Mouse (Mus musculus) inflammation-experienced regulatory T-cells, adult 6 months (primary cell): ENCODE results near the gene Riok1. TPM values are rescaled to one million over a fixed set of nuclear protein-coding genes. Genes with fewer than 3 reads are reported as not detected.

Source experiments
- ATAC-seq: one replicate; pipeline ENCODE4 v1.8.0; 2017
- polyA plus RNA-seq, 3 experiments: library from polyadenylated mRNA; unstranded; fragments of 100-300 nt; shearing (Covaris generic); gene quantifications; one replicate each; pipeline ENCODE4 v1.2.1; 2017

Riok1 gene
- polyA plus RNA-seq, 3 experiments from 2014 or later = 86.6 to 129 (median 91.8) TPM

DNA sequence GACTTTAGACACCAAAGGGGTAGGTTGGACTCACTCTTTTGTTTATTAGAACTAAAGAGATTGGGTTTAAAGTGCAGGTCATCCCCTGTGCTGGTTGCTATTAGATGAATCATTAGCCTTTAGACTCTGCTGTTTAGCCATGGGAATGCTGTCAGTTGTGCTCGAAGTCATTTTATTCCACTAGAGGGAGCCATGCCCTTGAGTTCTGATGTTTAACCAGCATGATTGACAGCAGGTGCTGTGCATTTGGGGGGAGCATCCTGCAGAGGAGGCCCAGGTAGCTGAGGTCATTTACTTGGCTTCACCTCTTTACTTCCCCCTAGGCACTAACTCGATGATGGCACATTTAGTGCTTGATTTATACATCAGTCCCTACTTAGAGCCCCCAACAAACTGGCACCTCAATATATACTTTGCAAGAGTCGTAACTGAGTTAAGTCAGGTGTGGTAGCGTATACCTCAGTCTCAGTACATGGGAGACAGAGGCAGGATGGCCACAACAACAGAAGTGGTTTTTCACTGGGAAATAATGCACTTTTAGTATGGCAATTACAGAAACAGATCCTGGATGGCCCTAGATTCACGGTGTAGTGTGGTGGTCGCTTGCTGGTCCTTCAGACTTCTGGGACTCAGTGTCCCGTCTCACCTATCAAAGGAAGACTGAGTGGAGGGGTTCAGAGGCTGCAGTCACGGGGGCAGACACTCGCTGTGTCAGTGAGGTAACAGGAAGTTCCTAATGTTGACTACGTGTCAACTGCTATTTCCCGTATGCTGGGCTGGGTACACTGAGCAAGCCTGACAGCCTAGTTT is 28.3 kb downstream of the Riok1 start:
- peak; percentile 61 for ATAC-seq

DNA sequence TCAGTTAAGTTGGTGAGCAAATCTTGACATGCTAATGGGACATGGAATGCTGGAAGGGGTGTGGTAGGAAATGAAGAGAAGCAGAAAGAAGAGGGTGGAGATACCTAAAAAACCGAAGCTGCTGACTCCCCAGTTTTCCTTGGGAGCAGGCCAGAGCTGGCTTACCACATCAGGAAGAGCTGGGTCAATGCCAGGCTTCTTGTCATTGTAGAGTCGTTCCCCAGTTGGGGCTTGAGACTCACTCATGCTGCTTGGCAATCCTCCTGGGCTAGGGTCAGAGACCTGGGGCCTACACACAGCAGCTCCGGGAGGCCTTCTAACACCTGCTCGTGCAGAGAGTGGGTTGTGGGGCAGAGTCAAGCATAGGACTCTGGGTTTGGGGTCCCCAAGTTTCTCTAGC is 34.1 kb downstream of the Riok1 start:
- no peak for ATAC-seq

DNA sequence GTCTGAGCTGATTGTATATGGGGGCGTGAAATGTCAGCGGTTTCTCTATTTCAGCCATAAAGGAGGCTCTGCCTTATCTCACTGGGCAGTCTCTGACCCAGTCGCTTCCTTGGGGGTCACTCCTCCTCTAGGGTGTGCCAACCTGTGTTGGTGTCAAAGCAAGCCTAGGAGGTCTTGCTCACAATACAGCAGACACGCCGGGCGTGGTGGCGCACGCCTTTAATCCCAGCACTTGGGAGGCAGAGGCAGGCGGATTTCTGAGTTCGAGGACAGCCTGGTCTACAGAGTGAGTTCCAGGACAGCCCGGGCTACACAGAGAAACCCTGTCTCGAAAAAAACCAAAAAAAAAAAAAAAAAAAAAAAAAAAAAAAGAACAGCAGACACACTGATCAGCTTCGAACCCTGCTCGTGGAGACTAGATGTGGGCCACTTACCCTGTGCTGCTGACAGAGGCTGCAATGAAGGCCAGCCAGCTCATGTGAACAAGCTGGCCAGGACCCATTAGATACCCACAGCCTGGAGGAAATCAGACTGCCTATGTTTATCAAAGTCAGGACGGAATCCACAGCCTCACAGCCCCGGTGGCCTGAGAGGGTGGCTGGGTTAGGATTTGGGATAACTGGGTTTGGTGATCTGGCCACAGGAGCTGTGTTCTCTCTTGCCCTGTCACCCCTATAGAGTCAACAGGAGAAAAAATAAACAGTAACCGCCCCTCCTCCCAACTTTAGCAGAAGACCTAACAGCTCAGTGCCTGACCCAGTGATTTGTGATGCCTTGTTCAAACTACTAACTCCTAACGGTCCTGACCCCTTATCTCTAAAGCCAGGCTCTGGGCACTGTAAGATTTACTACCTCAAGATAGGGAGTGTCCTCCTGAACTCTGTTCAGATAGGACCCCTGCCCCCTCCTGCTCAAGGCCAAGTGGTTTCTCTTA is 36.8 kb downstream of the Riok1 start:
- no peak for ATAC-seq

DNA sequence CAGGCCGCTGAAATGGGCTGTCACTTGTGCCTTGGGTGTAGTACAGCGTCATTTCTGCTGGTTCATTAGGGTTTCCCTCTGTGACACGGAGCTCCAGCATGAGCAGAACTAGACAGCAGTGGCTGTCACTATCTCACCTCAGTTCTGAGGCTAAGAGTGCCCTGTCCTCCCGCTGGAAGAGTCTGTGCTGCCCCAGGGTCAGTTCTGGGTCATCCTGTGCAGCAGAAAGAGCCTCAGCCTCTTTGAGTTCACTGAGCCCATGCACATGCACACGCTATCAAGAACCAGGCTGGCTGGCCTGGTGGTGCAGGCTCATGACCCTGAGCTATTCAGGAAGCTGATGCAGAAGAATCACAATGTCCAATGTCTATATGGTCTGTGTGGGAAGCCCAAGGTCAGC is 37.6 kb downstream of the Riok1 start:
- ATAC-seq = no peak

DNA sequence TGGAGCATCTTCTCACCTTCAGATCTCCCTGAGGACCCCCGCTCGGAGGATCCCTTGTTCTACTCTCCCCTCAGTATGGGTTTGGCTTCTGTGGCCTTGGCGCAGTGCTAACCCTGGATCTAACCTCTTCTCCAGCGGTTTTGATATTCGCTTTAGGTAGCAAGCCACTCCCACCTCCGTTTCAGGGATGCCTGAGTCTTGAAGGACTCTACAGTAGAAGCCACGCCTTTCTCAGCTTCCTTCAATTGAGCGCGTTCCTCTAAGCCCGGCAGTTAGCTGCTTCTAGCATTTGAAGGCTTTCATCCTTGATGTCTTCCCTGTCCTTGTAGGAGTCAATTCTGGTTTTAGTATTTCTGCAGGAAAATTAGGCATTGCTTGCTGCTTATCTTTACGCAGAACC is 40.3 kb downstream of the Riok1 start:
- no peak for ATAC-seq

DNA sequence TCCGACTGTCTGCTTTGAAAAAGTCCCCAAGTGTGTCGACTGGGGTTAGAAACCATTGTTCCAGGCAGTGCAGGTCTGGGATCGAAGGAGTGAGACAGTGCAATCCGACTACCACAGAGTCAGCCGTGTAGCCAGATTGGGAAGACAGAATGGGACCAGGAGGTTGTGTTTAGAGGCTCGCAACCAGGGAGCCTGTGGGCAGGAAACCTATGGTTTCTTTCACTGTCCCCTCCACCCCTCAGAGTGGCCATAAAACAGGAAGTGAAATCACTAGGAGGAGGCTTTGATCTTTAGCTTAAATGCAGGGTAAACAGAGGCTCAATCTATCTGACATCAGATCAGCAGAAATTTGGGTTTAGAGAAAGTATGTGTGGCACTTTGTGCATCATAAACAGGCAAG is 42.0 kb downstream of the Riok1 start:
- ATAC-seq = no peak

DNA sequence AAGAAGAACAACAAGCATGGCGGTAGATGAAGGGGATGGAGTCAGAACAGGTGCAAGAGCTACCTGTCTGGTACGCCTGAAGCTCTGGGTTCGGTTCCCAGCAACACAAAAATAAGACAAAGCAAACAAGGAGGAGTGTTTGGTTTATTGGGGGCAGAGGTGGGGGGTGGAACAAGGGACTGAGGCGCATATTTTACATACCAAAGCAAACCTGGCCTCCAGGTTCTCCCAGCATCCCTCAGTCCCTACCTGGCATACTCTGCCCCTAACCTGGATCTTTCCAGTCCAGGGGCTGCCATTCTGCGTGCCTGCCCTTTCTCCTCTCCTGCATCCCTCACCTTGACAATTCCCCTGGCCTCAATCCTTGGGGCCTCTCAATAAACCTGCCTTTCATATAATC is 42.6 kb downstream of the Riok1 start:
- ATAC-seq = no peak

DNA sequence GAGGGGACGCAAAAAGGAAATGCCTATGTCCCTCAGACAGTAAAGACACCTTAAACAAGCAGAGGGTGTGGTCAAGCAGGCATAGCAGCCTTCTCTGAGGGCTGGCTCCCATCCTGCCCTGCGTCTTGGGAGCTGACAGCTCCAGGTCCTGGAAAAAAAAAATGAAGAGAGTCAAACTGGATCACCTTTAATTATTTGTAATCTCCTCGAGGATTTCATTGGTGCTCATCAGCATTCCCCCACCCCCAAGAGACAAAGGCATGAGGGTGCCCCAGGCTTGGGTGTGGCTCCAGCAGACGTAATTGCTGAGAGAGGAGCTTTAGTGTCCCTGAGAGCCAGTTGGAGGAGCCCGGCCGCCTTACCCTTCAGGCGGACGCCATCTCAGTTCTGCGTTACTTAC is 43.2 kb downstream of the Riok1 start:
- ATAC-seq = no peak

DNA sequence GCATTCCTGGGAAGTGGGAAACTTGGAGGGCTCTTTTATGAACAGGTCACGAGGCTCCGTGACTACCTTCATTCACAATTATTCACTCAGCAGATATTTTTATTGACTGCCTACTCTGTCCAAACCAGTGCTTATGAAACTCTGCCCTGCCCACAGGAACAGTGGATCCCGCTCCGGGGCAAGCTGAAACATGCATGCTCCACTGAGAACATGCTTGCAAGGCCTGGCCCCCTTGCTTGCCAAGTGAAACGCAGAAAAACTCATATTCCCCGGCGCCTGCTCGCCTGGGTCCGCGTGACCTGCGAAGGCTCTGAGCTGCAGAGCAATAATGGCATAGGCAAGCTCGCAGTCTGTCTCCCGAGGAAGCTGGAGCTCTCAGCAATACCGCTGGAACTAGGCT is 43.9 kb downstream of the Riok1 start:
- no peak for ATAC-seq

DNA sequence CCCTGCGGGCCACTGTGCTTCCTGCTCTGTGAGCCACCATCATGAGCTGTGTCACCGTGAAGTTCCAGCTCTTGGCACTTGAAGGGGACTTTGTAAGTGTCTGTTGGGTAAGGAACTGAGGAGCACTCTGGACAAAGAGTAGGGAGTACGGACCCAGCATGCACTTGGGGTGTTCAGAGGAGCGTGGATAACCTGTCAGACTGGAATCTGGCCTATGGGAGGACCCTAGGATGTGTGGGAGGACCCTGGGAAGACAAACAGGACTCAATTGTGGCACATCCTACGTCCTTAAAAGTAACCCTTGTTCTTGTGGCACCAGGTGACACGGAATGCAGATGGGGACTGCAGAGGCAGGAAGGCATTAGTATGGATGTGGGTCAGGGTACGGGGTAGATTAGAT is 44.4 kb downstream of the Riok1 start:
- no peak for ATAC-seq

DNA sequence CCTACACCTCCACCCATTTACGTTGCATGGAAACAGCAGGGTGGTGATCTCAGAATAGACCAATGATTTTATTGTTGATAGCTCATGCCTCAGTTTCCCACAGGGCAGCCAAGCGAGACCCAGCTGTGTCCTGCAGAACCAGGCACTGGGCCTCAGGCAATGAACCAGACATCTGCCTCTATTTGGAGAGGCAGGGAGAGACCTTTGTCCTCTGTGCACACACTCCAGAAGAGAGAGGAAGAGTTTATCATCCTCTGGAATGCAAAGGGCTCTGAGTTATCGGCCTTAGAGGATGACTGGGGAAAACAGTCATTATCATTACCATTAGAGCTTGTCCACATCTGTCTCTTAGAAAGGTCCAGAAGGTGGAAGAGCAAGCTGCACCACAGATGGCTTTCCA is 49.9 kb downstream of the Riok1 start:
- no peak for ATAC-seq

DNA sequence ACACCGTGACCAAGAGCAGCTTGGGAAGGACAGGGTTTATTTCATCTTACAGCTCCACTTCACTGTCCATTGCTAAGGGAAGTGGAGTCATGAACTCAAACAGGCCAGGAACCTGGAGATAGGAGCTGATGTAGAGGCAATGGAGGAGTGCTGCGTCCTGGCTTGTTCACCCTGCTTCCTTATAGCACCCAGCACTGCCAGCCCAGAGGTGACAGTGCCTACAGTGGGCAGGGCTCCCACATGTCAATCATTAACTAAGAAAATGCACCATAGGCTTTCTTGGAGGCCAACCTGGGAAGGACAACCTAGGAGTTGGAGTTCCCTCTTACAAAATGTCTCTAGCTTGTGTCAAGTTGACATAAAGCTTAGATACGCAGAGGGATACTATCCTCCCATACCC is 51.2 kb downstream of the Riok1 start:
- no peak for ATAC-seq

DNA sequence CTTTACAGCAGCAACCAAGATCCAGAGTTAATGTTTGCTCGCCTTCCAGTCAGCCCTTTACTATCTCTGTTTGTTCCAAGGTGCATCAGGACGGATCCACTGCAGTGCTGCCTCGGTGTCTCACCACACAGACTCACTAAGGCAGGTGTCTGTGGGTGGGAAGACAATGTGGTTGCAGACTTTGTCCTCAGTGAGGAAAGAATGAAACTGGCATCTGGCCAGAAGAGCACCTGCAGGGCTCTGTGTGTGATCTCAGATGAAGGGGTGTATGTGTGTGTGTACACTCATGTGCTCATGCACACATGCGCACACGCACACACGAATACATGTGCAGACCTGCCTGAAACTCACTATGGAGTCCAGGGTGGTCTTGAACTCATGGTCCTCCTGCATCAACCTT is 52.7 kb downstream of the Riok1 start:
- no peak for ATAC-seq

DNA sequence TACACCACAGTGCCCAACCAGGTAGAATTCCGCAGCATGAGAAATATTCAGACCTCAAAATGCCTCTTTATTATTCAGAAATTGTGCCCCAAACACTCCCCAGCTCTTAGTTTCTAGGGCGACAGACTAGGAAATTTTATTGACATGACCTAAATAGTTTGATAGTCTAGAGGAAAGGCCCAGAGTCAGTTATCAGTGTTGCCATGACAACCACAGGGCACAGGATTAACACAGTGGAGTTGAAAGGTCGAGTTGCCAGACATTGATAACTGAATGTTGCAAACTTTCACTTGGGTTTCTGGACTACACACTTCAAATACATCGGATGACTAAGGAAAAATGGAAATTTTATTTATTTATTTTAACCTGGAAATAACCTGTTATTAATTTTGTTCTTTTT is 53.1 kb downstream of the Riok1 start:
- ATAC-seq = no peak

DNA sequence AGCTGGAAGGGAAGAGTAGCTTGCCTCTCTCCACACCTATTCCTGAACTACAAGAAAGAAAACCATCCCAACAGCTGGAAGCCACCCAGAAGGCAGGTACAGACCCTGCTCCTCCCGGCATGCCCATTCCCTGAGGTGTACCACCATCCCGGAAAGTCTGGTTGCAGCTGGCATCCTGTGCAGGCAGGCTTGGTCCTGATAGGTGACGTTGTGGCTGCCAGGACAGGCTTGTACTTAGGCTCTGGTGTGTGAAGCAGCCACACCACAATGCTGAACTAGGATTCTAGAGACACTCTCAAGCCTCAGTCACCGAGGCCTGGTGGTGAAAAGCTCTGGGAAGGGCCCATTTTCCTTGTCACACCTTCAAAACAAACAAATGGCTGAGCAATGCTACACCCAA is 59.4 kb downstream of the Riok1 start:
- no peak for ATAC-seq

DNA sequence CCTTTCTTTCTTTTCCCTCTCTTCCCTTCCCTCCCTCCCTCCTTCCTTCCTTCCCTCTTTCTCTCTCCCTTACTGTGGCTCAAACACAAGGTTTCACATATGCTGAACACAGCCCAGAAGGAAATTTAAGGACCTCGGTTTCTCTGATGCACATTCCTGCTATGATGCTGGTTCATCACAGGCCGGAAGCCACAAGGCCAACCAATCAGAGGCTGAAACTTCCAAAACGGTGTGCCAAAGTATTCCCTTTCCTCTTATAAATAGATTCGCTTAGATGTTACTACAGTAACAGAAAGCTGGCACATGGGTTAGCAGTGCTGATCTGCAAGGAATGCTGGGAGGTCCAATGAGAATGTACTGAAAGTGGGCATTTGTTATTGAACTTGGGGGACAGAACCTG is 66.6 kb downstream of the Riok1 start:
- no peak for ATAC-seq

DNA sequence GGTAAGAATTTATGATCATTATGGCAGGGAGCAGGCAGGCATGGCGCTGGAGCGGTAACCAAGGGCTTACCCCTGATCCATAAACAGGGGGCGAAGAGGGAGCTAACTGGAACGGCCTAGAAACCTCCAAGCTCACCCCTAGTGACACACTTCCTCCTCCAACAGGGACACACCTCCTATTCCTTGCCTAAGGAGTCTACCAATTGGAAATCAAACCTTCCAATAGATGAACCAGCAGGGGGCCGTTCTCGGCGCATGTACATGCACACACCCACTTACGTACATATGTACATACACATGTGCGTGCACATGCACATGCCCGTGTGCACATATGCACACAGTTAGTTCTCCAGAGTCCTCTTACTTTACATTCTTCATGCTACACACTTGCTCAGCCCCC is 67.7 kb downstream of the Riok1 start:
- no peak for ATAC-seq

DNA sequence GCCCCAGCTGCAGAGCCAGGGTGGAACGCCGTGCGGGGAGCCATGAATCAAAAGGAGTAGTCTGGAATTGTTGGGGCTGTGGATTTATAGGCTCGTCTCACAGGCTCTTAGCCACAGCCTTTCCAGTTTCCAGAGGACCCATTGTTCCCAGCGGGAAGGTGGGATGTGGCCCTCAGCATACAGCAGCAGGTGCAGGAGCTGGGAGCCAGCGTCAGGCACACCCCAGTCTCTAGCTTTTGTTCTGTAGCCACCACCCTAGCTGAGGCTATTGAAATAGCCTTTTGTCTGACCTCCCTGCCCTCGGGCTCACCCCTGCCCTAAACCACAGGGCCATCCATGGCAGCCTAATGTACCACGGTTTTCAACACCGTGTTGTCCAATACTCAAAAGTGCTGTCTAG is 72.3 kb downstream of the Riok1 start:
- ATAC-seq = no peak

Other genes with a start within 250 kb of the Riok1 start
- gene Ssr1, start 42.8 kb upstream of the Riok1 start, polyA plus RNA-seq = 100 to 1,000 TPM in 1 of 3 experiments, 10 to 100 TPM in 2; 90.4 to 169 (median 97.7) TPM
- gene Cage1, start 74 bp downstream of the Riok1 start, polyA plus RNA-seq = 1 to 10 TPM; 1.1 to 3.9 (median 1.5) TPM
- gene Dsp, start 114.3 kb downstream of the Riok1 start, polyA plus RNA-seq = under 1 TPM; 0.09 to 0.31 (median 0.28) TPM
- 10 to 100 TPM; 50.6 to 77.0 (median 52.7) TPM for gene Snrnp48, start 167.9 kb downstream of the Riok1 start, polyA plus RNA-seq